Mouse (Mus musculus): ENCODE data around the gene Asic2. TPM values are rescaled to one million over a fixed set of nuclear protein-coding genes. Genes with fewer than 3 reads are reported as not detected.

Asic2 gene
- total RNA-seq, 2 experiments from 2014 or later: 54.3 to 55.8 TPM

DNA sequence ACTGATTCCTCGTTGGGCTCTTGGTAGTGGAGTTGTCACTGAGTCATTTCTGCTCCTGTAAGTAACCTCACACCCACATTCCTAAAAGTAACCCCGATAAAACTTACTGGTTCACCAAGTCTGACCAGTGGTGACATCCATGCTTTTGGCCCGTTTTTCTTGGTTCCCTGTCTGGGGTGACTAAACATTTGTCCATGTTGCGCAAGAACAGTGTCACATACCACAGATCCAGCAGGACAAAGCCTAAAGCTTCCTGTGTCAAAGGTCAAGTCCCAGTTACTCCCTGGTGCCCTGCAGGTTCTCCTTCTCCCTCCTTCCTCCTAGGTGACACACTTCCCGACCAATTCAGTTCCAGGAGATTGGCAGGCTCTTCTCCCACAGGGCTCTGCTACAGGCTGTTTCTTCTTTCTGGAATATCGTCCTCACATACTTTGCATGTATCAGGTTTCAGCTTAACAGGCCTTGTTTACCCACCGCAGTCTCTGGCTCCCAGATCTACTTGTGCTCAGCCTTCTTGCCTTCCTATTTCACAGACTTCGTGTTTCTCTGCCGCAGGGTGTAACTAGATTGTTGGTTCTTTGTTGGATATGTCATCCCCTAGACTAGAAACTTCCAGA lies 991.9 kb downstream of the Asic2 start:
- no peak for DNase-seq

DNA sequence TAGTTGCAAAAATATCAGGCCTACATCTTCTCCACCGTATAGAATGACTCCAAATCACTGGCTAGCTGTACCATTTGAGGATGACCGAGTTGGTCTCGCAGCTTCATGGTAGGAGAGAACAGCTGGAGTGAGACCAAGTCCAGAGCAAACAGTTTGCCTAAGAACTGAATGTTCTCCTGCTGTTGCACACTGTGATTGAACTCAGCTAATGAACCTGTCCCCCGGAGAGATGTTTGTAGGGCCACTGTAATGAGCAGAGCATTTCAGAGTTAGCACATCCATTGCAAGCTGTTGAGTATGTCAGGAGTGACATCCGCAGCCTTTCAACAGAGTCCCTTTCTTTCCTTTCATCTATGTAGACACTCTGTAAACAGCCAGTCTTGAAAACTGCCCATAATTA lies 993.6 kb downstream of the Asic2 start:
- no peak for DNase-seq

DNA sequence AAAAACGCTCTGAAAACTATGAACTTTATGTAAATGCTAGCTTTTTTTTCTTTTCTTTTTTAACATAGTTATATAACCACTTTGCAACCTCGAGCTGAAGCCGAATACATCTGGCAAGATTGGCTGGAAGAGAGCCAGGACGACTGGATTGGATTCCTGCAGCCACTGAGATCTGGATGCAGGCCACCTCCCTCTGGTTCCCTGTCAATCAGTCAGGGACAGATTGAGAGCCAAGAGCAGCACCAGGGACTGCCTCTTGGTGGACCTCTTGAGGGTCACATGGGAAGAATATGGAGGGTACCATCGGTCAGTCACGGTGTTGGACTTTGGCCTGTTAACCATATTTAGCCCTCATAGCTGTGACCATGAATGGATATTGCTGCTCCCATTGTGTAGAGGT lies 994.3 kb downstream of the Asic2 start:
- DNase-seq: peak; percentile 37 to 46

DNA sequence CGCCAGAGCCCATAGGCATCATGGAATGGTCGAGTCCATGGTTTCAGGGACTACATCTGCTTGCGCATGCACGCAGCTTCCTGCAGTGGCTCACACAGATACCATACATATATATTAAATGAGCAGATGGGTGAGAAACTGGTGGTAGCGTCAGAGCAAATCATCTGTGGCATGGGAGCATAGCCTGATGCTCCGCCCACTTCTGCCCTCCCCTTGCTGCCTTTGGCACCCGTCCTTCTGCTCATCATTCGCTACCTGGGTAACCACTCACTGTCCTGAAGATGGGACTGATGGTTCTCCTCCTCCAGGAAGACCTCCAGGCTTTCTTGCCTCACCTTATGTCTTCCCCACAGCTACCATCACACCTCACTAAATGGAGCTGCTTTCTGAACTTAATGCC lies 995.0 kb downstream of the Asic2 start:
- DNase-seq: no peak

DNA sequence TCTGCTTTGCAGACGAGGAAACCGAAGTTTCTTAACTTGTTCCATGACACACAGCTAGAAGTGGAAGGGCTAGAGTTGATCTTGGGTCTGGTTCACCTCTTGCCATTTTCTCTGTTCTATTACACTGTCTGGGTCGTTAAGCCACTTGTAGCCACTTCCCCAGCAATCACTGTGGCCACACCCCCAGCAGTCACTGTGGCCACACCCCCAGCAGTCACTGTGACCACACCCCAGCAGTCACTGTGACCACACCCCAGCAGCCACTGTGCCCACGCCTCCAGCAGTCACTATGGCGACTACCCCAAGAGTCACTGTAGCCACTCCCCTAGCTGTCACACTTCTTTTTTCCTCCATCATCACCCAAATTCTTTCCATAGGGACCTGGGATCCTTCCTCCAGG lies 1000.7 kb downstream of the Asic2 start:
- no peak for DNase-seq

DNA sequence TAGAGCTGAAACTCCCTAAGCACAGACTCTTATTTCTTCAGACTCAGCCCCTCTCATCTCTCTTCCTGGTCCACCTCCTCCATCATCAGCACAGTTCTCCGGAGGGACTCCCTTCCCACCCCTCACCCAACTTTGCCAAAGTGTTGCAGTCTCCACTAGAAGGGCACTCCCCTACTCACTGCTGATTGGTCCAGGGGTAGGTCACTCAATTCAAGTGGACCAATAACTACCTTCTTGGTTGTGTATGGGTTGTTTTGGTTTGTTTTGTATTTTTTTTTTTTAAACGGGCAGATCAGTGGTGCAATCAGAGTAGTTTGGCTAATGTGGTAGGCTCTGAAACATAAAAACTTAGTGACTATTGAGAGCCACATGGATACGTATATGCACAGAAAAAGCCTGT lies 1002.2 kb downstream of the Asic2 start:
- DNase-seq: no peak

DNA sequence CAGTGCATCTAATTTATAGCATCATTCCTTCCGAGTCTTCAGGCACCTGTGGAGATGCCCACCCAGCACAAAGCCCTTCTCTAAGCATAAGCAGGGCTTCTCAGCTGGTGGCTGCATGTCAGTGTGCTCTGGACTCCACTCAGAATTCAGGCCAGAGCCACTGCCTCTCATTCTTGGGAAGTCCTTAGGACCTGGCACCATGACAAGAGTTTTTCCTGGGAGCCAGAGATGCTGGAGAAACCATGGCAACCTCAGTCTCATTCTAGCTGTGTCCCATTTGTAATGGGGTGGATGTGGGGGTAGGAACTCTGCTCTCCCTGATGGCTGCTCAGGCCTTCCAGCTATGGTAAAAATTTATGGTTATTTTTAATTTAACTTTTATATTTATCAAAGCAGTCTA lies 1006.9 kb downstream of the Asic2 start:
- DNase-seq: peak; percentile 35 to 54

DNA sequence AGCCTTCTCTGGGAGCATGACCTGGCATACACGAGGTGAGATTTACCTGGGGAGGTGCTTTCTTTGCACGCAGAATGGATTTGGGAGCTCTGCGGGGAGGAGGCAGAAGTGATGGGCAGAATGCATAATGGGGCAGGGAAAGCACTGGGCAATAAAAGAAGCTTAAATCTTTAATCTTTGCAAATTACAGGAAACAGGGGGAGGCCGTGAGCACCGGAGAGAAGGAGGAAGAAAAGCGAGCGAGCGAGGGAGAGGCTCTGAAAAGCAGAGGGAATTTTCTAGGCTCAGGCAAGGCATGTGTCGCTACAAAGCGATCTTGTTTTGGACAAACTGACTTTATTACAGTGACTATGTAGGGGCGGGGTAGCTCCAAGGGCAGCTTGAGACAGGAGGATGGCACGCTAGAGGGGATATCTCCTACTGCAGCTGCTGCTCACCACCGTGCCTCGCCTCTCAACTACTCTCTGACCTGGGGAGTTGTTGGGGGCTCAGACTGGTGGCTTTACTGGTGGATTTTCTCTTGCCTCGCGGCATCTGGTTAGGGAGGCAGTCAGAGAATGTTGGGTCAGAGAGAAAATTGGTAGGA lies 1010.1 kb downstream of the Asic2 start:
- DNase-seq: no peak

DNA sequence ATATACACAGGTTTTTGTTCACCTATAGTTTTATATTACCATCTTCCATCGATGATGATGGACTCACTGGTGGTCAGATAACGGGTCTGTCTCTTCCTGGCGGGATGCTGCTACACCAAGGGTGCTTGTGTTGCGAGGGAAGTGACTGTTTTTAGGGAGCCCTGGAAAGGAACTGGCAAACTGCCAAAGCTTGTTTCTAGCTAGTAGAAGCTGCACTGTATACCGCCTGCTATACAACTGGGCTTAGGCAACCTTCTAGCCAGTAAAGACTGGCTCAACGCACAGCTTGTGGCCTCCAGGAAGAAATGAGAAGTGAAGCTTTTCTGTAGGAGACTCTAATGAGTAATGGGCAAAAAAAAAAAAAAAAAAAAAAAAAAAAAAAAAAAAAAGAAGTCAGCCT lies 1012.3 kb downstream of the Asic2 start:
- DNase-seq: no peak

DNA sequence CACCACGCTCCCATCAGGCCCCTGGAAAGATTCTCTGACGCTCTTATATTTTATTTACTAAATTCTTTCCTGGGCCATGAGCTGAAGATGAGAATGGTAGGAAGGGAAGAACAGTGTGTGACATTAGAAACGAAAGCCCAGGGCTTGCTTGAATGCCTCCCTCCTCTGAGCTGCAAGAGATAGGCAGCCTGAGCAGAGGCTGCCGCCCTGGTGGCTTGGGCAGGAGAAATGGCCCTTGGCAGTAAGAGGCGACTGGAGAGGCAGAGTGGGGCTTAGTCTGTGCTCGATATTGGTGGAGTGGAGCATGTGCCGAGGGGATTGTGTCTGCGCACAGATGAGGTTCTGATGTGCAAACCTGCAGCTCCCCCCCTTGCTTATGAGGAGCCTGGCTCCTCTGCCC lies 1014.1 kb downstream of the Asic2 start:
- DNase-seq: no peak

DNA sequence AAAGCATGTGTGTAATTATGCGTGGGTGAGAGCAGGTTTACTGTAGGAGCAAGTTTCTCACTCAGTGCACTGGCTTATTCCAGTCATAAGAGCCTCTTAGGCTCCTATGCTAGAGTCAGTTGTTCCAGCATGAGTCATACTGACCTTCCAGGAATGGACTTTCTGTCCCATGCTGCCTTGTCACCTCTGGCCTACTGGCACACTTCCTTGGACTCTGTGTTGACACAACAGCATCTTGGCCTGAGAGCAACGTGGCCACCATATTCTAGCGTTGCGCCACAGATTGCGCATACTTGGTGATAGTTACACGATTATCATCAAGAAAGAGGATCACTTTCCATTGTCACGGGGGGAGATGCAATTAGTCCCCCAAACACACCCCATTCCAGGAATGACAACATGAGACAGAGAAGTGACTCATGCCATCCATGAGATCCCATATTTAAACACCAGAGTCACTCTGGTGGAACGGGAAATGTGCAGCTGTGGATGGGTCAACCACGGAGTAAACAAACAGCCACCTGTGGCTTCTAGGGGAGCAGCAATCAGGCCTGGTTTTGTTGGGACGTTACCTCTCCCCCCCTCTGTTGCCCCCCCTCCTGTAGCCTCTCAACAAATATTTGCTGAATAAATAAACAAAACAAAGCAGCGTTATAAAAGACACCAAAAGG lies 1019.1 kb downstream of the Asic2 start:
- DNase-seq: no peak

DNA sequence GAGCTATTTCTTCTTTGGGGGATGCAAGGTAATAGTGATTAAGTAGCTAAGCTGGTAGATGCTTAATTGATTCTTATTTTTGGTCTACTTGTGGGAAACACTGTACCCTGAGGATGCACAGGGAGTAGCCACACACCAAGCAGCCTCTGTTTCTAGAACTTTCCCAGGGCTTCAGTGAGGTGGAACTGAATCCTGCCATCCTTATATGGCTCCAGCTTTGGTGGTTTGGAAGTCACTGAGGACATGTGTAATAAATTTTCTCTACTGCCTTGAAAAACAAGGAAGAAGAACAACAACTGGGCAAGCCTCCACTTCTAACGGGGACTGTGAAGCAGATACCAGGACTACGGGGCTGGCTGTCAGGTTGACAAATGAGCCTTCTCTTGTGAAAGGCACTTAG lies 1020.2 kb downstream of the Asic2 start:
- DNase-seq: no peak

DNA sequence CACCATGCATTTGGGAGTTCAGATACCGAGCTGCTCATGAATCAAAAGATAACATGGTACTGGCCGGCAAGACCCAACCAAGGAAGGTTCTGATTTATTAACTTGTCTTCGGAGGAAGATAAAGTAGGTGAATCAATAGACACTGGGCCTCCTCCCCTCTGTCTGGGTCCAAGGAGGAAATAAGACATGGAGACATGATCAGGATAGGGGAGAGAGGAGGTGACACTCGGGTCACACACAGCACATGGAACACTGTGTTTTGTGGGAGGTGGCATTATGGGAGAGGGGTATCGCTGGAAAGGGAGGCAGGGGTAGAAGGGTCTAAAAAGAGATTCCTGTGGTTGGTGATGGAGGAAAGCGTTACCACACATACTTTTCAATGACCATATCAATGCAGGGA lies 1022.1 kb downstream of the Asic2 start:
- DNase-seq: no peak

DNA sequence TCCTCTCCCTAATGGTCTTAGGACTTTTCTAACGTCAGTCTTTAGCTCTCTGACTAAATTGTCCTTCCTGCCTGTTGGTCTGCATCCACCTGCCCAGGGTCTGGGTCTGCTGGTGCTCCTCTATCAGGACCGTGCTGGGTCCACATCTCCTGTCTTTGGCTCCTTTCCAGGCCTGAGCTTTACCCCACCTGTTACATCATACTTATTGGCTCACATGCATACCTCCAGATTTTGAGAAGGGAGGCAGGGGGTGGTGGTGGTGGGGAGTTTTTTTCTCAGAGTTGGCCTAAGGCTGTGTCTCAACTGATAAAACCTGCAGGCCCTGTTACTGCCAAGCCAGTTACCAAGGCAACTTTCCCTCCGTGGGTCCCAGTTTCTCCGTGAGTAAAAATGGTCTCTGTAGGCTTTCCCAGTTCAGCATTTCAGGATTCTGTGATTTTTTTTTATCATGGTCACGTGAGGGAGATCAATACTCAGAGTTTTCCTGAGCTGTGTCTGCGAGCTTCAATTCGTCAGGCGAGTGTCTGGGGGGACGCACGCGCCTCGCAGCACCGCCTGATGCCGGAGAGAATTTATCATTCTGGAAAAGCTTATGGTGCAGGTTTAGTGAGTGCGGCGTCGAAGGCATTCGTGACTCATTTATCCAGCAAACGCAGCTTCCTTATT lies 1044.8 kb downstream of the Asic2 start:
- peak in 1 of 2 experiments; percentile 30 for DNase-seq

DNA sequence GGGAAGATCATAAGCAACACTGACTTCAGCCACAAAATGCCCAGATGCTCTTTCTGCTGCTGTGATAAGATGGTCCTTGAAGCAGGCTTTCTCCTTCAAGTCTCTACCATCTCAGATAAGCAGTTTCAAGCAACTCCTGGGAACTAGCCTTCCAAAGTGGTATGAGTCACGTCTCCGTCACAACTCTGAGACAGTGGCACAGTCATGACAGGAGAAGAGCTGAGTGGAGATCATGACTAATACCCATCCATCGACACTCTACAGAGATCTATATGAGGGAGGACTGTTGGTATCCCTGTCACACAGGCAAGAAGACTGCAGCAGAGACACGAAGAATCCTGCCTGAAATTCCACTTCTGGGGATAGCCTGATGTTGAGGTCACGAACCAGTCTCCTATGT lies 1049.9 kb downstream of the Asic2 start:
- DNase-seq: no peak

DNA sequence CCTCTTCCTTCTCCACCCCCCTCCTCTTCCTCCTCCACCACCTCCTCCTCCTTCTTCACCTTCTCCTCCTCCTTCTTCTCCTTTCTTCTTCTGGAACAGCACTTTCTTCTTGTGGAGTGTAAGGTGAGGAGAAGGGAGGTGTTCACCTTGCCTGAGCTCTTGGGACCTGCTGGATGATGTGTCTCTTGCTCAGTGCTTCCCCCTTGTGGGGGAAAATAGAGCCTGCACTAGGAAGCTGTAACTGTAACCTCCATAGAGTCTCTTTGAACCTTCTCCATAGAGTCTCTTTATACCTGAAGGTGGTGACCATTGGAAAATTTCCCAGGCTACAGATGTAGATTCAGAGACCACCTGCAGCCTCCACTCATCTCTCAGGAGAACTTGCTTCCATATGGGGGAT lies 1050.6 kb downstream of the Asic2 start:
- DNase-seq: no peak

DNA sequence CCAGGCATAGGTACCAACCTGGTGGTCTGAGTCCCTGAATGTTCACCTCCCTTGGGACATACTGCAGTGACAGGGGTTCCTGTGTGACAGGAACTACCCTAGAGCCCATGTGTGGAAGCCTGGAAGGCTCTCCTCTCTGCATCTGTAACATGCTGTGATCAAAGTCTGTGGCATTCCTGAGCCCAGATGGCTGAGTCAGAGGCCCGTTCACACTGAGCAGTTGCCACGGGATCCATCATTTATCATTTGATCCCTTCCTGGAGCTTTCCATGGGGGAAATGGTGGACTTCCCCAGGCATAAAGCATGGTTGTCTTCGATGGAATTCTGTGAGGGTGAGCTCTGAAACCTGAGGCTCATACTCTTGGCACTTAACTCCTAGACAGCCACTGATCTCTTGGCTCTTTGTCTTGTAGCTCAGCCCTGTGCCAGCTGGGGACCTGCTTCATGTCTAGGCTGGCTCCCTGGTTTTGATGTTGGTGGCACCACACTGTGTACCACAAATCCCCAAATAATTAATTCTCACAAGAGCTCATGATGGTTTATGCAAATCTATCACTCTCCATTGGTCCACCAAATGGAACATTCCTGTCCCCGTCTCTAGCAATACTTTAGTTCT lies 1054.7 kb downstream of the Asic2 start:
- no peak for DNase-seq

DNA sequence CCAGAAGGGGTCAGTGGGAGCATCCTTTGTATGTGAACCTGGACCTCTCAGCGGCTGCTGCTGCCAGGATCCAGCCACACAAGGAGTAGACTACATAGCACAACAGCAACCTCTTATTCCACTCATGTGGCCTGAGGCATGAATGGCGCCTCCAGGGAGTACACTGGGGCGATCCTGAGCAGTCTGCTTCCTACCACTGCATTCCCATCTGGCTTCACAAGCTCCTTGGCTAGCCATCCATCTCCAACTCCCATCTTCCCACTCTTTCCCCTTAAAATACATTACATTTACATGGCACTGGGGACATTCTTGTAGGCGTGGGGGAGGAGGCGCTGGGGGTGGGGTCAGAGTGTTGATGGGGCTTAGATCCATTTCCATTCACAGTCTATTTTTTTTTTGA lies 1055.5 kb downstream of the Asic2 start:
- no peak for DNase-seq

DNA sequence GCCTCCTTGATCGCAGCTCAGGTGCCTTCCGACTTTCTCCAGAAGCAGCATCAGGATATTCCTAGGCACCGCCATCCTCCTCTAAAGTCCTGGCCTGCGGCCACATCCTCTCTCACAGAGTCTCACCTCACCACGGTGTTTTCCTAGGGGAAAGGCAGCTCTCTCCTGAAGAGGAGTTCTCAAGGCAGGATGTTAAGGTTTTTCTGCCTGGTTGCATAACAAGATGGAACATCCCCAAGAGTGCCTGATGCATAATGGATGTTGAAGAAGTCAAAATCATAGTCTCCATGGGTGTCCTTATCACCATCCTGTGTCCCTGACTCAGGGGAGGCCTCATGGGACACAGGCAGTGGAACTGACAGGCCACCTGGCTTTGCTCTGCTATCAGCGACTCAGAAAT lies 1060.4 kb downstream of the Asic2 start:
- no peak for DNase-seq

DNA sequence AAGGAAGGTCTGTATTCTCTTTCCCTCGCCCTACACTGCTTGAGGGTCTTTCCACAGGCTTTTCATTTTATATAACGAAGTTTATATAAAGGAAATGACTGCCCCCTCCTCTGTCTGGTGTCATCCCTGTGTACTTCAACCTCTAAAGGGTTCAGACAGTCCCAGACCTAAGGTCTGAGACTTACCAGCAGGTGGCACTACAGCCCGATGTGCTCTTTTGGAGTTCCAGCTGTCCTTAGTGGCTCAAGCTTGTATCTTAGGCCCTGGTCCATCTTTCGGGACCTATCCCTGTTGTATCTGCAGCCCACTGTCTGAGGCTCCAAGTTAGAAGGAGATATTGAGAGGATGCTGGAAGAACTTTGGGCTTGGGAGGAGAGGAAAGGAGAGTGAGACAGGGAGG lies 1061.8 kb downstream of the Asic2 start:
- peak; percentile 44 to 47 for DNase-seq

DNA sequence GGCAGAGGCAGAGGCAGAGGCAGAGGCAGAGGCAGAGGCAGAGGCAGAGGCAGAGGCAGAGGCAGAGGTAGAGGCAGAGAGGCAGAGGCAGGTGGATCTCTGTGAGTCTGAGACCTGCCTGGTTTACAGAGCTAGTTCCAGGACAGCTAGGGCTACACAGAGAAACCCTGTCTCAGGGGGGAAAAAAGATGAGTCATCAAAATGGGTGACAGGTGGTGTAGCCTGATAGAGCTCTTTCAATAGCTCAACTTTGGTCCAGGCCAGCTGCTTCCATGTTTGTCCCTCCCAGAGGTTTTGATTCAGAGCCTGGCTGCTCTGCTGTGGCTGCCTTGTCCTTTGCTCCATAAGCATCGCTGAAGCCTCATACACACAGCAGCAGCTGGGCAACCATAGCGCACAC lies 1063.7 kb downstream of the Asic2 start:
- no peak for DNase-seq

DNA sequence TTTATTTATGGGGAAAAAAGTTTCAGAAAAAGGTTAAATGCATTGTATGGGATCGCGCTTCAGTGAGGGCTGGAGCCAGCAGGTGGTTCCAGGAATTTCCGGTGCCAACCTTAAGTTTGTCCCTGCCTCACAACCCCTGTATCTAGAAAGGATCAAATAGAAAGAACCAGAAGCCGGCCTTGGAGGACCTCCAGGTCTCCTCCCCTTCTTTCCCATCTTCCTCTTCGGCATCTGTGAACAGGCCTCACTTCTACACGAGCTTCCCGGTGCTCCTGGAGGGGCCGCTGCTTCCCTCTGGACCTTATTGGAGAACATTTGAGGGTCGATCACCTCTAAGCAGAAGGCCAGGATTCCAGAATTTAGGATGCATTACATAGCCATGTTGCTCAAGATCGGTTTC lies 1064.8 kb downstream of the Asic2 start:
- no peak for DNase-seq

DNA sequence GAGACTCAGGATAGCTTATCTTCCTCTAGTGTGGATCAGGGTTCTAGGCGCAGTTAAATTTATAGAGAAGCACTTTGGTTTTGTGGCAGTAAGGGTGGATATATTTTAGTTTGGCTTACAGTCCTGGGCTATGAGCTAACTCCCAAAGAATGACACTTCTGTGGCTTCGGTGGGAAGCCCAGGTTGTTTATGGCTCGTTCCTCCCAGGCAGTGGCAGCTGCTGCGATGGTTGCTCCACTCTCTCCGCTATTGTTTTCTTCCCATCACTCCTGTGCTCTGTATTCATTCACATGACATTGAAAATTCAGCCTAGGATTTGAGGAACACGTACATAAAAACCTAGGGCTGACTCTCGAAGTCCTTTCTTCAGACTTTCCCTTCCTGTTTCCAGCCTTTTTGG lies 1065.6 kb downstream of the Asic2 start:
- no peak for DNase-seq

Measured in layer of hippocampus, postnatal 36 days (tissue).